Mouse (Mus musculus) bone marrow, adult 2 months (tissue): ENCODE data around the gene Anp32a.

Experiments used
- CTCF ChIP-seq: fragments of 200-500 bp; IDR thresholded peaks from 2 replicates; pipeline ENCODE4 v1.5.1; 2011; ENCODE audit warnings: low read length, control low read depth; ENCODE audit not compliant: control insufficient read depth, insufficient read depth
- POLR2A ChIP-seq: fragments of 200-500 bp; IDR thresholded peaks from 2 replicates; pipeline ENCODE4 v1.6.1; 2011; ENCODE audit warnings: low read depth, mild to moderate bottlenecking, control low read depth, low read length, borderline replicate concordance; ENCODE audit not compliant: control insufficient read depth

DNA sequence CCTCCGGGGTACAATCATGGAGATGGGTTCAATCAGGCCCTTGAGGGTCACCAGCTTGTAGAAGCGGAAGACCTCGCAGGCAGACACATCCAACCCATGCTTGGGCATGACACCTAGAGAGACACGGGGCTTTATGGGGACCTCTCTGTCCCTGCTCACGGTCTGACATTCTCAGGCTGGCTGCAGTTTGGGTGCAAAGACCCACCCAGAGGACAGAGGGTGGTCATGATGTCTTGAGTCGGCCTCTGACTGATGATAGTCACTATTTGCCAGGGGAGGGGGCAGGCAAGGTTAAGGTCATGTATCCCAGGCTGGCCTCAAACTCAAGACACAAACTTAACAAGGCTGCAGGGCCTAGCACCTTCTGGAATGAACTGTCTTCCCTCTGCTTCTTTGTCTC, 85.4 kb downstream of the Anp32a start:
- TF ChIP-seq CTCF (no peak), POLR2A (no peak)
